Mouse (Mus musculus) small intestine, adult 2 months (tissue): ENCODE measurements around the gene Psmc2.

Source experiments
- CTCF ChIP-seq: fragments of 200-500 bp; IDR thresholded peaks from 2 replicates; pipeline ENCODE4 v1.5.1; 2012; ENCODE audit warnings: low read depth, mild to moderate bottlenecking, control low read depth, inconsistent platforms, low read length, moderate library complexity, mixed read lengths; ENCODE audit not compliant: insufficient replicate concordance, insufficient read length; ENCODE audit errors: extremely low read depth
- POLR2A ChIP-seq: fragments of 200-500 bp; IDR thresholded peaks from 2 replicates; pipeline ENCODE4 v1.6.1; 2012; ENCODE audit warnings: low read depth, mild to moderate bottlenecking, control low read depth, inconsistent platforms, low read length, moderate library complexity

GRCm38 (mm10) chr5:21736046-21736445, 49.0 kb upstream of the Psmc2 start:
- TF ChIP-seq CTCF (no peak), POLR2A (no peak)
